Mouse (Mus musculus): Measurements from ENCODE around the gene Gm10073.
"Not testable (repeated sequence)": the region's sequence is repeated elsewhere in the genome, so short reads cannot be mapped to it uniquely, and the experiment has no call there.

Gm10073 gene

GRCm38 (mm10) chr8:106573168-106573567 is at the start of gene Gm10073:
Gene Gm10073, minus strand, starts transcription at chr8:106573461.
- not testable (repeated sequence) for DNase-seq

GRCm38 (mm10) chr8:106623016-106623415 is 49.8 kb upstream of the Gm10073 start:
- DNase-seq = no peak

GRCm38 (mm10) chr8:106620488-106620887 is 47.2 kb upstream of the Gm10073 start:
- DNase-seq = peak; percentile 65

GRCm38 (mm10) chr8:106619549-106620245 is 46.4 kb upstream of the Gm10073 start:
- DNase-seq = no peak

- no peak for DNase-seq
Measured at GRCm38 (mm10) chr8:106618324-106618723, 45.1 kb upstream of the Gm10073 start.

GRCm38 (mm10) chr8:106617865-106618264 is 44.6 kb upstream of the Gm10073 start:
- no peak for DNase-seq

GRCm38 (mm10) chr8:106617196-106617595 is 43.9 kb upstream of the Gm10073 start:
- no peak for DNase-seq

- no peak for DNase-seq
Measured at GRCm38 (mm10) chr8:106616679-106617078, 43.4 kb upstream of the Gm10073 start.

GRCm38 (mm10) chr8:106615661-106616299 is 42.5 kb upstream of the Gm10073 start:
- no peak for DNase-seq

GRCm38 (mm10) chr8:106614704-106615103 is 41.4 kb upstream of the Gm10073 start:
- no peak for DNase-seq

GRCm38 (mm10) chr8:106612047-106612446 is 38.8 kb upstream of the Gm10073 start:
- DNase-seq = no peak

- DNase-seq = no peak
Measured at GRCm38 (mm10) chr8:106610958-106611640, 37.8 kb upstream of the Gm10073 start.

- no peak for DNase-seq
Measured at GRCm38 (mm10) chr8:106609076-106609903, 36.0 kb upstream of the Gm10073 start.

- no peak for DNase-seq
Measured at GRCm38 (mm10) chr8:106608425-106608824, 35.2 kb upstream of the Gm10073 start.

GRCm38 (mm10) chr8:106607783-106608182 is 34.5 kb upstream of the Gm10073 start:
- not testable (repeated sequence) for DNase-seq

GRCm38 (mm10) chr8:106606601-106607145 is 33.4 kb upstream of the Gm10073 start:
- no peak for DNase-seq

- DNase-seq = no peak
Measured at GRCm38 (mm10) chr8:106606121-106606520, 32.9 kb upstream of the Gm10073 start.

- no peak for DNase-seq
Measured at GRCm38 (mm10) chr8:106605657-106606056, 32.4 kb upstream of the Gm10073 start.

- DNase-seq = no peak
Measured at GRCm38 (mm10) chr8:106603933-106604332, 30.7 kb upstream of the Gm10073 start.

- DNase-seq = no peak
Measured at GRCm38 (mm10) chr8:106603131-106603819, 30.0 kb upstream of the Gm10073 start, which contains the start of gene Cdh1. Gene Cdh1, plus strand, starts transcription at chr8:106603351.

- DNase-seq = no peak
Measured at GRCm38 (mm10) chr8:106599265-106599979, 26.2 kb upstream of the Gm10073 start.
